Mouse (Mus musculus): ENCODE data around the gene Tsg101.

Tsg101 gene

GRCm38 (mm10) chr7:46839446-46839845, 80.3 kb downstream of the Tsg101 start:
- in situ Hi-C loops (cut with MboI, MseI), result loop anchor here (25.0 kb wide), 1 partner anchor 1827 kb away; the partner anchor contains the start of genes Rras (in 2 of the 2) and Scaf1 (in 2 of the 2)

All from T-helper 17 cell (primary cell).